Mouse (Mus musculus): ENCODE data around the gene Rubcn. TPM values are rescaled to one million over a fixed set of nuclear protein-coding genes. Genes with fewer than 3 reads are reported as not detected.

Rubcn gene
- total and polyA plus RNA-seq, 2 experiments from 2014 or later = 25.7 to 81.0 TPM

- DNase-seq = no peak
- H3K36me3 ChIP-seq (ENCODE audit: insufficient read depth) = peaks cover 61% of the 10 kb centered on the region
- TF ChIP-seq CTCF (IDR thresholded peaks at IDR 0.05; ENCODE audit: low read depth) = no peak
- H3K9ac ChIP-seq = no peak overlapping the region
- H3K4me1 ChIP-seq (ENCODE audit: insufficient read depth) = no peaks in the 10 kb centered on the region
- WGBS = 95% methylated on average over 11 of the region's 11 CpGs
- ATAC-seq = no peak
- H3K4me2 ChIP-seq (ENCODE audit: low read depth) = no peak overlapping the region
- no peaks in the 10 kb centered on the region for H3K27me3 ChIP-seq (ENCODE audit: insufficient read depth, low read length)
- H3K9me3 ChIP-seq (ENCODE audit: low read length) = no peaks in the 10 kb centered on the region
- H3K27ac ChIP-seq (ENCODE audit: low read depth, low read length) = no peak overlapping the region
- no peak overlapping the region for H3K4me3 ChIP-seq (ENCODE audit: low read depth, low read length)
Measured at GRCm38 (mm10) chr16:32829104-32829503, 48.5 kb downstream of the Rubcn start.

- Histone ChIP-seq H3K4me2 (ENCODE audit: low read depth) (no peak overlapping the region), H3K4me1 (ENCODE audit: insufficient read depth) (no peaks in the 10 kb centered on the region), H3K36me3 (ENCODE audit: insufficient read depth) (peaks cover 74% of the 10 kb centered on the region), H3K4me3 (ENCODE audit: low read depth, low read length) (no peak overlapping the region), H3K27me3 (ENCODE audit: insufficient read depth, low read length) (no peaks in the 10 kb centered on the region), H3K27ac (ENCODE audit: low read depth, low read length) (no peak overlapping the region), H3K9ac (no peak overlapping the region), H3K9me3 (ENCODE audit: low read length) (no peaks in the 10 kb centered on the region)
- DNase-seq (no peak), ATAC-seq (no peak)
- no peak for TF ChIP-seq CTCF (IDR thresholded peaks at IDR 0.05; ENCODE audit: low read depth)
- 97% methylated on average over 11 of the region's 11 CpGs for WGBS
Measured at GRCm38 (mm10) chr16:32826521-32826920, 51.0 kb downstream of the Rubcn start.

GRCm38 (mm10) chr16:32825380-32825779 is 52.2 kb downstream of the Rubcn start:
- no peaks in the 10 kb centered on the region for H3K27me3 ChIP-seq (ENCODE audit: insufficient read depth, low read length)
- H3K36me3 ChIP-seq (ENCODE audit: insufficient read depth) = peaks cover 80% of the 10 kb centered on the region
- H3K4me3 ChIP-seq (ENCODE audit: low read depth, low read length) = no peak overlapping the region
- no peaks in the 10 kb centered on the region for H3K4me1 ChIP-seq (ENCODE audit: insufficient read depth)
- 83% methylated on average over 12 of the region's 12 CpGs for WGBS
- no peaks in the 10 kb centered on the region for H3K9me3 ChIP-seq (ENCODE audit: low read length)
- ATAC-seq = no peak
- no peak overlapping the region for H3K4me2 ChIP-seq (ENCODE audit: low read depth)
- H3K27ac ChIP-seq (ENCODE audit: low read depth, low read length) = no peak overlapping the region
- no peak for DNase-seq
- TF ChIP-seq CTCF (IDR thresholded peaks at IDR 0.05; ENCODE audit: low read depth) = no peak
- no peak overlapping the region for H3K9ac ChIP-seq

- Histone ChIP-seq H3K9ac (no peak overlapping the region), H3K36me3 (ENCODE audit: insufficient read depth) (peaks cover 76% of the 10 kb centered on the region), H3K4me1 (ENCODE audit: insufficient read depth) (no peaks in the 10 kb centered on the region), H3K4me2 (ENCODE audit: low read depth) (no peak overlapping the region), H3K9me3 (ENCODE audit: low read length) (no peaks in the 10 kb centered on the region), H3K4me3 (ENCODE audit: low read depth, low read length) (no peak overlapping the region), H3K27me3 (ENCODE audit: insufficient read depth, low read length) (no peaks in the 10 kb centered on the region), H3K27ac (ENCODE audit: low read depth, low read length) (no peak overlapping the region)
- ATAC-seq (no peak), DNase-seq (no peak)
- no peak for TF ChIP-seq CTCF (IDR thresholded peaks at IDR 0.05; ENCODE audit: low read depth)
- WGBS = 93% methylated on average over 13 of the region's 13 CpGs
Measured at GRCm38 (mm10) chr16:32824061-32824460, 53.5 kb downstream of the Rubcn start.

- ATAC-seq (no peak), DNase-seq (no peak)
- TF ChIP-seq CTCF (IDR thresholded peaks at IDR 0.05; ENCODE audit: low read depth) = no peak
- Histone ChIP-seq H3K27ac (ENCODE audit: low read depth, low read length) (no peak overlapping the region), H3K4me2 (ENCODE audit: low read depth) (no peak overlapping the region), H3K9ac (no peak overlapping the region), H3K4me1 (ENCODE audit: insufficient read depth) (no peaks in the 10 kb centered on the region), H3K27me3 (ENCODE audit: insufficient read depth, low read length) (no peaks in the 10 kb centered on the region), H3K4me3 (ENCODE audit: low read depth, low read length) (no peak overlapping the region), H3K9me3 (ENCODE audit: low read length) (no peaks in the 10 kb centered on the region), H3K36me3 (ENCODE audit: insufficient read depth) (peaks cover 70% of the 10 kb centered on the region)
- WGBS = 89% methylated on average over 8 of the region's 8 CpGs
Measured at GRCm38 (mm10) chr16:32823487-32823886, 54.1 kb downstream of the Rubcn start.

GRCm38 (mm10) chr16:32822881-32823280 is 54.7 kb downstream of the Rubcn start:
- WGBS = 87% methylated on average over 5 of the region's 5 CpGs
- ATAC-seq = no peak

GRCm38 (mm10) chr16:32822450-32822827 is 55.1 kb downstream of the Rubcn start:
- Histone ChIP-seq H3K9me3 (ENCODE audit: low read length) (no peaks in the 10 kb centered on the region), H3K4me2 (ENCODE audit: low read depth) (no peak overlapping the region), H3K27me3 (ENCODE audit: insufficient read depth, low read length) (no peaks in the 10 kb centered on the region), H3K4me1 (ENCODE audit: insufficient read depth) (no peaks in the 10 kb centered on the region), H3K27ac (ENCODE audit: low read depth, low read length) (no peak overlapping the region), H3K4me3 (ENCODE audit: low read depth, low read length) (no peak overlapping the region), H3K36me3 (ENCODE audit: insufficient read depth) (peaks cover 64% of the 10 kb centered on the region), H3K9ac (no peak overlapping the region)
- no peak for ATAC-seq
- WGBS = 84% methylated on average over 6 of the region's 6 CpGs
- no peak for TF ChIP-seq CTCF (IDR thresholded peaks at IDR 0.05; ENCODE audit: low read depth)
- DNase-seq = no peak

More at GRCm38 (mm10) chr16:32822881-32823280, 54.7 kb downstream of the Rubcn start:
- H3K9me3 ChIP-seq (ENCODE audit: low read length) = no peaks in the 10 kb centered on the region
- H3K27ac ChIP-seq (ENCODE audit: low read depth, low read length) = no peak overlapping the region
- H3K27me3 ChIP-seq (ENCODE audit: insufficient read depth, low read length) = no peaks in the 10 kb centered on the region
- H3K4me2 ChIP-seq (ENCODE audit: low read depth) = no peak overlapping the region
- H3K4me1 ChIP-seq (ENCODE audit: insufficient read depth) = no peaks in the 10 kb centered on the region
- peaks cover 68% of the 10 kb centered on the region for H3K36me3 ChIP-seq (ENCODE audit: insufficient read depth)
- no peak for TF ChIP-seq CTCF (IDR thresholded peaks at IDR 0.05; ENCODE audit: low read depth)
- no peak overlapping the region for H3K4me3 ChIP-seq (ENCODE audit: low read depth, low read length)
- no peak overlapping the region for H3K9ac ChIP-seq
- DNase-seq = no peak
